Mouse (Mus musculus) MEL (cell line): Measurements from ENCODE around the gene Gm20388.

Experiments
- CTCF ChIP-seq, 3 experiments: IDR thresholded peaks in 2 of 3; conservative IDR thresholded peaks in 1 of 3; 2 replicates each; pipeline ENCODE4 v1.5.1; 2011 to 2012; ENCODE audit warnings: low read length in 3 of 3, low read depth in 2 of 3, mild to moderate bottlenecking in 2 of 3, improper control_type of control experiment in 1 of 3, inconsistent platforms in 1 of 3, mixed read lengths in 1 of 3, moderate library complexity in 1 of 3; ENCODE audit not compliant: control insufficient read depth in 1 of 3, insufficient read depth in 1 of 3, poor library complexity in 1 of 3, severe bottlenecking in 1 of 3
- GATA1 ChIP-seq: IDR thresholded peaks from 2 replicates; pipeline ENCODE4 v1.6.1; 2011; ENCODE audit warnings: low read depth, low read length, improper control_type of control experiment
- MEF2A ChIP-seq: IDR thresholded peaks from 2 replicates; pipeline ENCODE4 v1.6.1; 2014; ENCODE audit warnings: low read depth, mild to moderate bottlenecking, inconsistent platforms, low read length, improper control_type of control experiment; ENCODE audit not compliant: poor library complexity, insufficient replicate concordance, severe bottlenecking; ENCODE audit errors: extremely low read depth
- NRF1 ChIP-seq: IDR thresholded peaks from 2 replicates; pipeline ENCODE4 v1.6.1; 2014; ENCODE audit warnings: low read depth, mild to moderate bottlenecking, inconsistent platforms, low read length, improper control_type of control experiment, moderate library complexity; ENCODE audit not compliant: poor library complexity, insufficient read depth, severe bottlenecking
- POLR2A ChIP-seq, 2 experiments: IDR thresholded peaks; 2 replicates each; pipeline ENCODE4 v1.6.1; 2011 to 2012; ENCODE audit warnings: low read length in 2 of 2, mild to moderate bottlenecking in 2 of 2, control low read depth in 1 of 2, improper control_type of control experiment in 1 of 2, low read depth in 1 of 2, moderate library complexity in 1 of 2; ENCODE audit not compliant: control insufficient read depth in 1 of 2, insufficient read depth in 1 of 2, poor library complexity in 1 of 2

DNA sequence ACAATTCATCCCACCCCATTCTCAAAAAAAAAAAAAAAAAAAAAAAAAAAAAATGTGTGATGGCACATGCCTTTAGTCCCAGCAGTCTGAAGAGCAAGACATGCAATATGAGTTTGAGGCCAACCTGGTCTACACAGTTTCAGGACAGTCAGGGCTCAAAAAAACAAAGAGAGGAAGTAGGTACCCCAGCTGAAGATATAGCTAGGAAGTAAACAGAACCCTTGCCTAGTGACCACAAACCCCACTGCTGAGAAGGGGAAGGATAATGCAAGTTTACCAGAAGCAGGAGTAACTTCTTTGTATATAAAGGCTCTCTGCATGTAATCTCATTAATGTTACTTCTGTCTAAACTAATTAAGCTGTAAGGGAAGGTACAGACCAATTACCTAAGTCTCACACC is 3122.1 kb downstream of the Gm20388 start:
- TF ChIP-seq GATA1 (no peak; the same call in 1 of the 2 replicates), POLR2A (IDR thresholded peaks at IDR 0.05; ENCODE audit: control insufficient read depth in 1 of 2, insufficient read depth in 1 of 2, low read depth in 1 of 2, low read length in 2 of 2, poor library complexity in 1 of 2) (no peak), NRF1 (no peak), MEF2A (no peak), CTCF (IDR thresholded peaks at IDR 0.05 in 2 of 3, conservative IDR thresholded peaks at IDR 0.05 in 1 of 3; ENCODE audit: control insufficient read depth in 1 of 3, insufficient read depth in 1 of 3, low read depth in 2 of 3, low read length in 3 of 3, poor library complexity in 1 of 3, severe bottlenecking in 1 of 3) (no peak)
